Mouse (Mus musculus): ENCODE results near the gene Cuedc2. TPM values are rescaled to one million over a fixed set of nuclear protein-coding genes. Genes with fewer than 3 reads are reported as not detected.
A peak's percentile ranks its signal among the peaks of the same experiment; 100 is the strongest.

Gene Cuedc2
- total RNA-seq, 1 experiment: 75.1 TPM

DNA sequence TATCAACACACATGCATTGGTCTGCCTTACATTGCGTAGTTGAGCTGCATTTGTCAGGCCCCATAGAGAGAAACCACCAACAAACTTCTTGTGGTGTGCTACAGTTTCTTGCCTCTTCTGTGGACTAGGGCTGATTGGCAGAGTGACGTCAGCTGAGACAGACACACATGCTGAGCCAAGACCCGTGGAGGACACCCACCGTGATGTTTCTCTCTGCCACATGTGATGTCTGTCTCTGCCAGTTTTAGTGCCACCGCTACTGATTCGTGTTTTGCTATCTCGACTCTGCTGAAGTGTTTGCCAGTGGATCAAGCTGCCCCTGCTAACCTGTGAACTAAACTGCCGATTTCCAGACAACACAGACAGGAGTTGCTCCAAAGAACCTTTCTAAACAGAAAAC is 23.6 kb upstream of the Cuedc2 start:
- peaks cover 5% of the 10 kb centered on the region in 2 experiments; a peak in 2 of 4 replicates for H3K4me1 ChIP-seq (ENCODE audit: control insufficient read depth in 2 of 2, insufficient read depth in 2 of 2, low read length in 2 of 2, poor library complexity in 1 of 2)
- TF ChIP-seq CHD2 (IDR thresholded peaks at IDR 0.05; ENCODE audit: low read depth, low read length) (no peak), HCFC1 (IDR thresholded peaks at IDR 0.05; ENCODE audit: borderline replicate concordance, insufficient read depth, low read length) (no peak), ZC3H11A (IDR thresholded peaks at IDR 0.05; ENCODE audit: borderline replicate concordance, low read depth, low read length) (no peak), MAFK (IDR thresholded peaks at IDR 0.05; ENCODE audit: insufficient read depth, low read depth, low read length) (no peak), ZNF384 (IDR thresholded peaks at IDR 0.05; ENCODE audit: low read depth, low read length) (no peak)

DNA sequence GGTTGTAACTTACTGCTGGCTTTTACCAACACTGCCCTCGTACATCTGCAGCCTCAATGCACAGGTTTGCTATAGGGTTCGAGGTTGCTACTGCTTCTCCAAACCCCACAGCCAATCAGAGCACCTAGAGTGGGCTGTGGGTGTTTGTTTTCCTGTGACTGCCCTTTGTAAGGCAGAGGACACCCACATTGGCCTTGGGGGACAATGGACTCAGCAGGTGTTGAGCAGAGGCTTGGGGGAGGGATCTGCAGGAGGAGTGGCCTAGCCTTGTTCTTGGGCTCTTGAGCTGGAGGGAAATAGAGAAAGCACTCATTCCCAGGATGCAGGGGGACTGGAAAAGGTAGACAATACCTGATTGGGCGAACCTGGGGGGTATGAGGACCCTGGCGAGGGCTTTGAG is 19.9 kb upstream of the Cuedc2 start:
- TF ChIP-seq MAFK (IDR thresholded peaks at IDR 0.05; ENCODE audit: insufficient read depth, low read depth, low read length) (no peak), ZNF384 (IDR thresholded peaks at IDR 0.05; ENCODE audit: low read depth, low read length) (no peak), CHD2 (IDR thresholded peaks at IDR 0.05; ENCODE audit: low read depth, low read length) (no peak), ZC3H11A (IDR thresholded peaks at IDR 0.05; ENCODE audit: borderline replicate concordance, low read depth, low read length) (no peak), HCFC1 (IDR thresholded peaks at IDR 0.05; ENCODE audit: borderline replicate concordance, insufficient read depth, low read length) (no peak)
- peak overlapping the region; percentile 73 to 86; a peak in 3 of 4 replicates for H3K4me3 ChIP-seq (ENCODE audit: insufficient read depth in 1 of 2, low read depth in 1 of 2, low read length in 2 of 2, poor library complexity in 1 of 2, severe bottlenecking in 1 of 2)
- peaks cover 5 to 7% of the 10 kb centered on the region in 2 experiments; a peak in 2 of 4 replicates for H3K4me1 ChIP-seq (ENCODE audit: control insufficient read depth in 2 of 2, insufficient read depth in 2 of 2, low read length in 2 of 2, poor library complexity in 1 of 2)
- no peaks in the 10 kb centered on the region for H3K36me3 ChIP-seq (ENCODE audit: control insufficient read depth, insufficient read depth, low read length, poor library complexity, severe bottlenecking)
- no peak overlapping the region for H3K9ac ChIP-seq (ENCODE audit: insufficient read depth, low read depth, low read length, poor library complexity, severe bottlenecking)
- in situ Hi-C loops (cut with MboI; ENCODE audit: low sequenced_read_pairs in 2 of 2, unreplicated experiment in 2 of 2): no loop called here
- H3K9me3 ChIP-seq (ENCODE audit: control insufficient read depth, insufficient read depth, low read depth, low read length): no peaks in the 10 kb centered on the region
- no peak overlapping the region for H3K27ac ChIP-seq (ENCODE audit: insufficient read depth, low read depth, low read length, poor library complexity, severe bottlenecking)
- DNase-seq (ENCODE audit: low read depth, low spot score): no peak

More for the DNA sequence above, 23.6 kb upstream of the Cuedc2 start:
- in situ Hi-C loops (cut with MboI; ENCODE audit: low sequenced_read_pairs in 2 of 2, unreplicated experiment in 2 of 2): no loop called here
- Histone ChIP-seq H3K27ac (ENCODE audit: insufficient read depth, low read depth, low read length, poor library complexity, severe bottlenecking) (no peak overlapping the region), H3K36me3 (ENCODE audit: control insufficient read depth, insufficient read depth, low read length, poor library complexity, severe bottlenecking) (no peaks in the 10 kb centered on the region), H3K9ac (ENCODE audit: insufficient read depth, low read depth, low read length, poor library complexity, severe bottlenecking) (no peak overlapping the region), H3K9me3 (ENCODE audit: control insufficient read depth, insufficient read depth, low read depth, low read length) (no peaks in the 10 kb centered on the region), H3K4me3 (ENCODE audit: insufficient read depth in 1 of 2, low read depth in 1 of 2, low read length in 2 of 2, poor library complexity in 1 of 2, severe bottlenecking in 1 of 2) (no peak overlapping the region)
- no peak for DNase-seq (ENCODE audit: low read depth, low spot score)

DNA sequence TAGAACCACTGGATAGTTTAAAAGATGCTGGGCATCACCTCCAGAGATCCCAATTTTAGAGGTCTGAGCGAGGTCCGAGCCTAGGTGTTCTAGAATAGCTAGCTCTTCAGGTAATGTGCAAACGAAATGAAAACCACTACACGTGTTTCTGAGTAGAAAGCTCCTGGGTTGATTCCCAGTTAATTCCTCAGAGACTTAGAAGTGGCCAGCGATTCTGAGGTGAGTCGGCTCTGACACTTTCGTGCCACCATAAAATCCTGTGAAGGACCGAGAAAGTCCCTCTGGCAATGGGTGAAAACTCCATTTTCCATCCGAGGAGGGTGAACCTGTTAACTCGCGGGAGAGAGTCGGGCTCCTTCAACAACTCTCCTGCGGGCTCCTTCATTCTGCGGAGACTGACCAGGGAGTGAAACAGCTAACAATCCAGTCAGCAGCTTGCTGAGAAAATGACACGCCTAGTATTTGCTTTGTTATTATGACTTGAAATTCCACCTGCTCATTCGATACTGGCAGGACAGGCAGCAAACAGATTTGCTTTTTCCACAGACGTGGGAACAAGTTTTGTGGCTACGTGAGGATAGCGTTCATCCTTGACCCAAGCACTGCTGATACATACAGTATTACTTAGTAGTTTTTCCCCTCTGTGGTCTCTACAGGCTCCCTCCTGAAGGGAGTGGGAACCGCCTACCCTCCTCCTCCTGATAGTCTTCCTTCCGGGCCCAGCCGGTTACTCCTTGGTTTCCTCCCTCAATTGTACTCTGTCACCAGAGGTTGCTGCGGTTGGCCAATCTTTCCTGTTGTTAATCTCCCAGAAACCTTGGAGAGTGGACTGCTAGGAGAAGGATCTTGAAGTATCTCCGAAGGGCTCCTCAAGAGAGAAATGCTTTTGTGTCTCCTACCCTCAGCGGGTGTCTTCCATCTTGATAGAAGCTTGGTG is 19.1 kb upstream of the Cuedc2 start:
- peak overlapping the region; percentile 79; the same call in 1 of the 2 replicates for H3K9ac ChIP-seq (ENCODE audit: insufficient read depth, low read depth, low read length, poor library complexity, severe bottlenecking)
- in situ Hi-C loops (cut with MboI; ENCODE audit: low sequenced_read_pairs in 2 of 2, unreplicated experiment in 2 of 2): no loop called here
- H3K27ac ChIP-seq (ENCODE audit: insufficient read depth, low read depth, low read length, poor library complexity, severe bottlenecking): no peak overlapping the region
- no peak for DNase-seq (ENCODE audit: low read depth, low spot score)
- H3K36me3 ChIP-seq (ENCODE audit: control insufficient read depth, insufficient read depth, low read length, poor library complexity, severe bottlenecking): no peaks in the 10 kb centered on the region
- peak overlapping the region; percentile 73 to 86 for H3K4me3 ChIP-seq (ENCODE audit: insufficient read depth in 1 of 2, low read depth in 1 of 2, low read length in 2 of 2, poor library complexity in 1 of 2, severe bottlenecking in 1 of 2)
- H3K4me1 ChIP-seq (ENCODE audit: control insufficient read depth in 2 of 2, insufficient read depth in 2 of 2, low read length in 2 of 2, poor library complexity in 1 of 2): peaks cover 5% of the 10 kb centered on the region in 2 experiments; a peak in 2 of 4 replicates
- no peaks in the 10 kb centered on the region for H3K9me3 ChIP-seq (ENCODE audit: control insufficient read depth, insufficient read depth, low read depth, low read length)
- TF ChIP-seq CHD2 (IDR thresholded peaks at IDR 0.05; ENCODE audit: low read depth, low read length) (no peak), ZNF384 (IDR thresholded peaks at IDR 0.05; ENCODE audit: low read depth, low read length) (no peak), HCFC1 (IDR thresholded peaks at IDR 0.05; ENCODE audit: borderline replicate concordance, insufficient read depth, low read length) (no peak), MAFK (IDR thresholded peaks at IDR 0.05; ENCODE audit: insufficient read depth, low read depth, low read length) (no peak), ZC3H11A (IDR thresholded peaks at IDR 0.05; ENCODE audit: borderline replicate concordance, low read depth, low read length) (no peak)

DNA sequence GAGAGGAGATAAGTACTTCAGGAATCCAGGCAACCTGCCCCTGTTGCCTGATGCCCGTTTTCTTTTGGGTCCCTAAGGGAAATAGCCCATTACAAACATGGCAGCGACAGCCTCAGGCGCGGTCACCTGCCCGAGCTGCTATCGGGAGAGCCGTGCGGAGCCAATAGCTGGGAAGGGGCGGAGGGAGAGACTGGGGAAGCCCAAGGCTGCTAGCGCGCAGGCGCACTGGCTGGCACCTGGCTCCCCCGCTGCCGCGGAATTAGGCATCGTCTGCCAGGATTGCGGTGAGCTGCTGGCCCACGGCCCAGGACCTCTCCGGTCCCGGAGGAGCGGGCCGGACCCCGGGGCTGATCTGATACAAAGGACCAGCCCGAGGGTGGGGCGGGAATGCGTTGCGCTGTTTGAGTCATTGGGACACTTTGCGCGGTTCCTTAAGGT is 18.2 kb upstream of the Cuedc2 start:
- in situ Hi-C loops (cut with MboI; ENCODE audit: low sequenced_read_pairs in 2 of 2, unreplicated experiment in 2 of 2): no loop called here
- peak; percentile 85 for DNase-seq (ENCODE audit: low read depth, low spot score)
- no peaks in the 10 kb centered on the region for H3K9me3 ChIP-seq (ENCODE audit: control insufficient read depth, insufficient read depth, low read depth, low read length)
- no peaks in the 10 kb centered on the region for H3K36me3 ChIP-seq (ENCODE audit: control insufficient read depth, insufficient read depth, low read length, poor library complexity, severe bottlenecking)
- peak overlapping the region; percentile 79 for H3K9ac ChIP-seq (ENCODE audit: insufficient read depth, low read depth, low read length, poor library complexity, severe bottlenecking)
- peaks cover 5% of the 10 kb centered on the region in 2 experiments; a peak in 2 of 4 replicates for H3K4me1 ChIP-seq (ENCODE audit: control insufficient read depth in 2 of 2, insufficient read depth in 2 of 2, low read length in 2 of 2, poor library complexity in 1 of 2)
- no peak overlapping the region for H3K27ac ChIP-seq (ENCODE audit: insufficient read depth, low read depth, low read length, poor library complexity, severe bottlenecking)
- TF ChIP-seq CHD2 (IDR thresholded peaks at IDR 0.05; ENCODE audit: low read depth, low read length) (peak; percentile 75; the same call in 1 of the 2 replicates), HCFC1 (IDR thresholded peaks at IDR 0.05; ENCODE audit: borderline replicate concordance, insufficient read depth, low read length) (peak; percentile 91), ZC3H11A (IDR thresholded peaks at IDR 0.05; ENCODE audit: borderline replicate concordance, low read depth, low read length) (no peak)
- H3K4me3 ChIP-seq (ENCODE audit: insufficient read depth in 1 of 2, low read depth in 1 of 2, low read length in 2 of 2, poor library complexity in 1 of 2, severe bottlenecking in 1 of 2): peak overlapping the region; percentile 73 to 86
